Mouse (Mus musculus) small intestine, adult 2 months (tissue): ENCODE measurements around the gene Cfap298.

Source experiments
- CTCF ChIP-seq: fragments of 200-500 bp; IDR thresholded peaks from 2 replicates; pipeline ENCODE4 v1.5.1; 2012; ENCODE audit warnings: low read depth, mild to moderate bottlenecking, control low read depth, inconsistent platforms, low read length, moderate library complexity, mixed read lengths; ENCODE audit not compliant: insufficient replicate concordance, insufficient read length; ENCODE audit errors: extremely low read depth
- POLR2A ChIP-seq: fragments of 200-500 bp; IDR thresholded peaks from 2 replicates; pipeline ENCODE4 v1.6.1; 2012; ENCODE audit warnings: low read depth, mild to moderate bottlenecking, control low read depth, inconsistent platforms, low read length, moderate library complexity

GRCm38 (mm10) chr16:90890683-90891082 is 44.2 kb downstream of the Cfap298 start:
- TF ChIP-seq CTCF (no peak), POLR2A (no peak)
